Mouse (Mus musculus) MEL (cell line): Measurements from ENCODE around the gene Thbs2.

Experiments
- GATA1 ChIP-seq: IDR thresholded peaks from 2 replicates; pipeline ENCODE4 v1.6.1; 2011; ENCODE audit warnings: low read depth, low read length, improper control_type of control experiment
- POLR2A ChIP-seq, 2 experiments: IDR thresholded peaks; 2 replicates each; pipeline ENCODE4 v1.6.1; 2011 to 2012; ENCODE audit warnings: low read length in 2 of 2, mild to moderate bottlenecking in 2 of 2, control low read depth in 1 of 2, improper control_type of control experiment in 1 of 2, low read depth in 1 of 2, moderate library complexity in 1 of 2; ENCODE audit not compliant: control insufficient read depth in 1 of 2, insufficient read depth in 1 of 2, poor library complexity in 1 of 2

DNA sequence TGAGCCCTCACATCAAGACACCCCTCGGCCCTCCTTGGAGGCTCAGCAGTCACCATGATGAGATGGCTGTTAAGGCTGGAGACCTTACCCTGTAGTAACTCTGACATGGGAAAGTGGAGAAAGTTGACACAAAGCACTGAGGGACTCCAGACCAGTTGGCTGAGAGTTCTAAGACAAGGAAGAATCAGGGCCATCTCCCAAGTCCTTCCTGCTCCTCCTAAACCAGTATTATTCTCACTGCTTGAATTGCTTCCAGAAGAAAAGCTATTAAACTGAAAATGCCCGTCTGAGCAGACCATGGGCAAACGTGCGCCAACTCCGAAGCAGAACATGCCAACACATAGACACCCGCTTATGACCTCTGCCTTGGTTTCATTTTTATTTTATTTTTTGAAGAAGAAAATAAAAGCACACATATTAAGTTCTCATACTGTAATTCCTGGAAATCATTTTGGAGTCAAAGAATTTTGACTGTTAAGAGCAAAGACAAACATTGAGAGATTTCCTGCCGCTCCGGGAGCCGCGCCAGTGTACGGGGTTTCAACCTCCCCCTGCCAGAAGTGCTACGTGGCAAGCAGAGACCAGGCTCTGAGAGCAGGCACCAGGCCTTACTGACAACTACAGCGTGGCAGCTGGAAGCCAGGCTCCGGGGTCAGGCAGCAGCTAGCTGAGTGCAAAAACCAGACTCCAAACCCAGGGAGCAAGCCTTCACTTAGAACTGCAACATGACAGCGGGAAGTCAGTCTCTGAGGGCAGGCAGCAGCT, 53.5 kb downstream of the Thbs2 start:
- TF ChIP-seq GATA1: no peak
- TF ChIP-seq POLR2A (IDR thresholded peaks at IDR 0.05; ENCODE audit: control insufficient read depth in 1 of 2, insufficient read depth in 1 of 2, low read depth in 1 of 2, low read length in 2 of 2, poor library complexity in 1 of 2): no peak
